Mouse (Mus musculus) stomach, embryonic 15.5 days (tissue): ENCODE results near the gene Neil1. TPM values are rescaled to one million over a fixed set of nuclear protein-coding genes. Genes with fewer than 3 reads are reported as not detected.

ENCODE experiments used
- ATAC-seq: fragments of 200-750 bp; cut with Nextera tagmentation; 2 replicates; pipeline ENCODE4 v1.8.0; 2017; ENCODE audit warnings: low read depth, moderate number of reproducible peaks, moderate TSS enrichment; ENCODE audit not compliant: insufficient read depth, low FRiP score
- H3K27ac ChIP-seq: fragments of 300-500 bp; sonication (generic); 2 replicates; pipeline ENCODE4 v1.5.1; 2015; ENCODE audit warnings: mild to moderate bottlenecking, inconsistent platforms
- H3K27me3 ChIP-seq: fragments of 300-500 bp; sonication (generic); replicated peaks from 2 replicates; pipeline ENCODE4 v1.6.1; 2015; ENCODE audit warnings: inconsistent platforms
- H3K36me3 ChIP-seq: fragments of 300-500 bp; sonication (generic); 2 replicates; pipeline ENCODE4 v1.6.1; 2015; ENCODE audit warnings: inconsistent platforms
- H3K4me1 ChIP-seq: fragments of 300-500 bp; sonication (generic); 2 replicates; pipeline ENCODE4 v1.6.1; 2015; ENCODE audit warnings: inconsistent platforms
- H3K4me2 ChIP-seq: fragments of 300-500 bp; sonication (generic); 2 replicates; pipeline ENCODE4 v1.6.1; 2015; ENCODE audit warnings: mild to moderate bottlenecking, inconsistent platforms
- H3K4me3 ChIP-seq: fragments of 300-500 bp; sonication (generic); replicated peaks from 2 replicates; pipeline ENCODE4 v1.5.1; 2015; ENCODE audit warnings: inconsistent platforms
- H3K9ac ChIP-seq: fragments of 300-500 bp; sonication (generic); 2 replicates; pipeline ENCODE4 v1.6.1; 2015; ENCODE audit warnings: inconsistent platforms
- H3K9me3 ChIP-seq: fragments of 300-500 bp; sonication (generic); 2 replicates; pipeline ENCODE4 v1.6.1; 2016; ENCODE audit warnings: inconsistent platforms
- WGBS: fragments of 180-500 bp; shearing (Covaris S2); methylation state at CpG from one replicate; pipeline ENCODE4 v1.1.7; 2015; 5-methylcytosine and 5-hydroxymethylcytosine counted together
- polyA plus RNA-seq: library from polyadenylated mRNA; unstranded; fragments of >200 nt; fragmentation: Nextera tagmentation; extraction: Ambion mirVana; gene quantifications from 2 replicates; pipeline ENCODE4 v1.2.1, GENCODE M21; 2015

Neil1 gene
- polyA plus RNA-seq, 1 experiment from 2014 or later: 7.3 TPM

DNA sequence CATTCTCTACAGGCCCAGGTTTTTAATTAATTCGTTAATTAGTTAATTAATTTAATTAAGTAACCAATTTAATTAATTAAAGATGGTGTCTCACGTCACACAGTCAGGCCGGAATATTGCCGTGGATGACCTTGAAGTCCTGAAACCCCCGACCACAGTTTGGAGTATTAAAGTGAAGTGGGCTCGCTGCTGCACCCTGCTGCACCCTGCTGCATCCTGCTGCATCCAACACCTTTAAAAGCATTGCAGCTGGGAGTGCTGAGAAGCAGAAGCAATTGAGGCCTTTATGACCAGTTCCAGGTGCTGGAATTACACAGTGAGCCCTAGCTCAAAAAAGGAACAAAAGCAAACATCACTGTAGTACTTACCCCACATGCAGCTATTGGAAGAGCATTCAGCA, 4.2 kb upstream of the Neil1 start:
- H3K4me2 ChIP-seq: no peak overlapping the region
- H3K36me3 ChIP-seq: peaks cover 6% of the 10 kb centered on the region; the same call in 1 of the 2 replicates
- H3K27ac ChIP-seq: no peak overlapping the region
- no peaks in the 10 kb centered on the region for H3K9me3 ChIP-seq
- 53% methylated on average over 6 of the region's 6 CpGs for WGBS
- no peaks in the 10 kb centered on the region for H3K27me3 ChIP-seq
- peaks cover 5% of the 10 kb centered on the region for H3K4me1 ChIP-seq
- no peak overlapping the region for H3K9ac ChIP-seq
- H3K4me3 ChIP-seq: no peak overlapping the region
- ATAC-seq: no peak

DNA sequence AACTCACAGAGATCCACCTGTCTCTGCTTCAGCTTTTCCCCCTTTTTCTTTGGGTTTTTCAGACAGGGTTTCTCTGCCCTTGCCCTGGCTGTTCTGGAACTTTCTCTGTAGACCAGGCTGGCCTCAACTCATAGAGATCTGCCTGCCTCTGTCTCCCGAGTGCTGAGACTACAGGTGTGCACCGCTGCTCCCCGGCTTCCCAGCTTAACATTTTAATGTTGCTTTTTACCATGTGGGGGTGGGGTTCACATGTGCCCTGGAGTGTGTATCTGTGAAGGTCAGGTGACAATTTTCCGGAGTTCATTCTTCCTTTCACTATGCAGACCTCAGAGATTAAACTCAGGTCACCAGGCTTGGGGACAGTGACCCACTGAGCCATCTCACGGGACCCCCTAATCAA, 2.1 kb upstream of the Neil1 start:
- 0 out of 2 replicates have a peak, but pooled peaks cover 10% of the 10 kb centered on the region for H3K4me1 ChIP-seq
- no peak overlapping the region for H3K9ac ChIP-seq
- no peak overlapping the region for H3K4me3 ChIP-seq
- 79% methylated on average over 5 of the region's 5 CpGs for WGBS
- peaks cover 6% of the 10 kb centered on the region; the same call in 1 of the 2 replicates for H3K36me3 ChIP-seq
- H3K4me2 ChIP-seq: no peak overlapping the region
- no peaks in the 10 kb centered on the region for H3K27me3 ChIP-seq
- no peak for ATAC-seq
- H3K27ac ChIP-seq: no peak overlapping the region
- H3K9me3 ChIP-seq: no peaks in the 10 kb centered on the region

GRCm38 (mm10) chr9:57149021-57149420, 916 bp upstream of the Neil1 start:
- 0 out of 2 replicates have a peak, but pooled peaks cover 10% of the 10 kb centered on the region for H3K4me1 ChIP-seq
- 0 out of 2 replicates have a peak, but pooled peaks cover 4% of the 10 kb centered on the region for H3K36me3 ChIP-seq
- no peaks in the 10 kb centered on the region for H3K27me3 ChIP-seq
- H3K27ac ChIP-seq: peak overlapping the region; percentile 91; the same call in 1 of the 2 replicates
- peak overlapping the region; percentile 71 for H3K4me2 ChIP-seq
- WGBS: 67% methylated on average over 6 of the region's 6 CpGs
- H3K9ac ChIP-seq: no peak overlapping the region
- H3K4me3 ChIP-seq: peak overlapping the region; percentile 53; the same call in 1 of the 2 replicates
- ATAC-seq: no peak
- H3K9me3 ChIP-seq: no peaks in the 10 kb centered on the region

DNA sequence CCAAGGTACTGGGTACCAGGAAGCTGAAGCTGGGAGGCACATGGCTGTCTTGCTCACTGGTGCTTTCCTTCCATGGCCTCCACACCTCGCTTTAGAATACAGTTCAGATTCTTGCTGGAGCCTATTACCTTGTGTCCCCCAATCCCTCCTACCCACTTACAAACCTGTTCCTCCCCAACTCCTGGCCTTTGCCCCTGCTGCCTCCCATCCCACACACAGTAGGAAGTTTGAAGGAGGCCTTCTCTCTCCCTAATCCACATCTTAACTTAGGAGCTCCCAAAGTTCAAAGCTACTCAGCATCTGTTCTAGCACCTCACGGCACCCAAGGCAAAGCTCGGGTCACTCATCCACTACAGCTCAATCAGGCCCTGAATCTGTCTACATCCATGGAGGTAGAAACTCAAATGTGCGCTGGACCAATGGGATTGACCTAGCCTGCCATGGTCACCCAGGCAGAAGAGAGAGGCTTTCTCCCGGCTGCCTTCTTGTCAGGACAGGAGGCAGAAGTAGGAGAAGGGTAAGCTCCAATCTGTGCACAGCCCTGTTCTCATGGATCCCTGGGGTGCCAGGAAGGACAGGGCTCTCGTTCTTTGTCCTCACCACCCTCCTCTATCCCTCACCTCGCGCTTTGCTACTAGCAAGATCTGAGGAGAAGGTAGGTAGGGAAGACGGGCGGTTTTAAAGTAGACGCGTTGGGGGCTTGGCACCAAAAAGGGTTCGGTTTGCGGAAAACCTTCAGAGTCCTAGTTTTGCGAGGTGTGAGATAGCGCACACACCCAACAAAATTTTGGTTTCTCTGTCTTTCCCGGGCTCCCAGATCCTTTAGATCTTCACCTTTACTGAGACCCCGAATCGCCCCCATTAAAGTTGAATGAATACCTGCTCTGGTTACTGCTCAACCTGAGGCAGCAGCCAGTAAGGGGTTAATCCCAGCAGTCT, 631 bp downstream of the Neil1 start:
- Histone ChIP-seq H3K27ac (peak overlapping the region; percentile 91), H3K4me2 (peak overlapping the region; percentile 71), H3K27me3 (no peaks in the 10 kb centered on the region), H3K9me3 (no peaks in the 10 kb centered on the region), H3K4me3 (peak overlapping the region; percentile 53), H3K9ac (peak overlapping the region; percentile 57), H3K4me1 (0 out of 2 replicates have a peak, but pooled peaks cover 10% of the 10 kb centered on the region), H3K36me3 (0 out of 2 replicates have a peak, but pooled peaks cover 4% of the 10 kb centered on the region)
- no peak for ATAC-seq
- WGBS: 6% methylated on average over 19 of the region's 19 CpGs

GRCm38 (mm10) chr9:57146451-57147066, 1.5 kb downstream of the Neil1 start:
- Histone ChIP-seq H3K4me1 (0 out of 2 replicates have a peak, but pooled peaks cover 10% of the 10 kb centered on the region), H3K36me3 (peaks cover 8% of the 10 kb centered on the region; the same call in 1 of the 2 replicates), H3K9me3 (no peaks in the 10 kb centered on the region), H3K27me3 (no peaks in the 10 kb centered on the region), H3K9ac (no peak overlapping the region), H3K4me2 (0 out of 2 replicates have a peak overlapping the region, but pooled peaks have one; percentile 71), H3K27ac (no peak overlapping the region), H3K4me3 (no peak overlapping the region)
- WGBS: 84% methylated on average over 17 of the region's 17 CpGs
- ATAC-seq: no peak

DNA sequence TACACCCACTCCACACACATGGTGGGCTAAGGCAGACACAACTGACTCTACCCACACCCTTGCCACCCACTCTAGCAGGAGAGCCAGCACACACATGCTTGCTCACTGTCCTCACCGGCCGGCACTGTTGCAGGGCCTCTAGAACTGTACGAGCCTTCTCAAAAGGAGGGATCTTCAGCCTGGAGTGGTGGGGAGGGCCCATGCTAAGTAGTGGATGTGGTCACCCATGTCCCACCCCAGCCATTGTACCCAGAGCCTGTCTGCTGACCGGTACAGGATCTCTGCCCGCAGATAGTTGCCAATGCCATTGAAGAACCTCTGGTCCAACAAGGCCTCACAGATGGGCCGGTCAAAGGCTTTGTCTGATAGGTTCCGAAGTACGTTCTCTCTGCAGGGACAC, 3.3 kb downstream of the Neil1 start:
- Histone ChIP-seq H3K4me2 (no peak overlapping the region), H3K27me3 (no peaks in the 10 kb centered on the region), H3K9me3 (no peaks in the 10 kb centered on the region), H3K36me3 (peaks cover 24% of the 10 kb centered on the region), H3K27ac (no peak overlapping the region), H3K9ac (no peak overlapping the region), H3K4me1 (0 out of 2 replicates have a peak, but pooled peaks cover 10% of the 10 kb centered on the region), H3K4me3 (no peak overlapping the region)
- WGBS: 91% methylated on average over 8 of the region's 8 CpGs
- no peak for ATAC-seq

- 83% methylated on average over 11 of the region's 11 CpGs for WGBS
- ATAC-seq: no peak
These were observed 4.9 kb downstream of the Neil1 start for GRCm38 (mm10) chr9:57143212-57143611.

GRCm38 (mm10) chr9:57141417-57142353, 6.4 kb downstream of the Neil1 start:
- H3K27me3 ChIP-seq: no peaks in the 10 kb centered on the region
- WGBS: 88% methylated on average over 17 of the region's 17 CpGs
- H3K4me1 ChIP-seq: 0 out of 2 replicates have a peak, but pooled peaks cover 1% of the 10 kb centered on the region
- ATAC-seq: no peak
- H3K27ac ChIP-seq: no peak overlapping the region
- H3K4me3 ChIP-seq: no peak overlapping the region
- H3K9ac ChIP-seq: no peak overlapping the region
- peaks cover 26% of the 10 kb centered on the region for H3K36me3 ChIP-seq
- no peaks in the 10 kb centered on the region for H3K9me3 ChIP-seq
- no peak overlapping the region for H3K4me2 ChIP-seq

More at GRCm38 (mm10) chr9:57143212-57143611, 4.9 kb downstream of the Neil1 start:
- Histone ChIP-seq H3K27me3 (no peaks in the 10 kb centered on the region), H3K27ac (no peak overlapping the region), H3K4me3 (no peak overlapping the region), H3K9me3 (no peaks in the 10 kb centered on the region), H3K36me3 (peaks cover 26% of the 10 kb centered on the region), H3K9ac (no peak overlapping the region), H3K4me2 (no peak overlapping the region), H3K4me1 (0 out of 2 replicates have a peak, but pooled peaks cover 10% of the 10 kb centered on the region)

DNA sequence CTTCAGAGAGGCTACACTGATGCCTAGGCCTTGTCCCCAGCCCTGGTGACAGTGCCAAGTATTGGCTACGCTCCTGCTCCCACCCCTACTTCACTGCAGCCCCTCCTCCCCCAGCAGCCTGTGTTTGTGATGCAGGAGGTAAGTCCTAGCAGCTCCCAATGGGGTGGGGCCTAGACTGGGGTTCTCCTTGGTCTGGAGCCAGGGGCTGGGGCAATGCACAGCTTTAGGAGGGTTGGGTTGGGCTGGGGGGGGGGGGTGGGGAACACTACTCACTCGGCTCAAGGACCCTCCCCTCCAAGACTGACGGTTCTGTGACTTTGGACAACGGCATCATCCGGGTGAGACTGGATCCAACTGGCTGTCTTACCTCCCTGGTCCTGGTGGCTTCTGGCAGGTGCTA, 8.5 kb downstream of the Neil1 start:
- H3K27ac ChIP-seq: no peak overlapping the region
- no peak for ATAC-seq
- no peak overlapping the region for H3K4me3 ChIP-seq
- H3K4me1 ChIP-seq: no peaks in the 10 kb centered on the region
- no peak overlapping the region for H3K4me2 ChIP-seq
- WGBS: 83% methylated on average over 5 of the region's 5 CpGs
- H3K9ac ChIP-seq: no peak overlapping the region
- H3K27me3 ChIP-seq: no peaks in the 10 kb centered on the region
- H3K9me3 ChIP-seq: no peaks in the 10 kb centered on the region
- H3K36me3 ChIP-seq: peaks cover 38% of the 10 kb centered on the region

- no peak overlapping the region for H3K9ac ChIP-seq
- H3K36me3 ChIP-seq: peaks cover 35% of the 10 kb centered on the region
- H3K4me2 ChIP-seq: no peak overlapping the region
- H3K9me3 ChIP-seq: no peaks in the 10 kb centered on the region
- no peak overlapping the region for H3K27ac ChIP-seq
- no peak overlapping the region for H3K4me3 ChIP-seq
- ATAC-seq: no peak
- 85% methylated on average over 9 of the region's 9 CpGs for WGBS
- H3K4me1 ChIP-seq: no peaks in the 10 kb centered on the region
- H3K27me3 ChIP-seq: no peaks in the 10 kb centered on the region
These were observed 9.0 kb downstream of the Neil1 start for GRCm38 (mm10) chr9:57139110-57139509.

DNA sequence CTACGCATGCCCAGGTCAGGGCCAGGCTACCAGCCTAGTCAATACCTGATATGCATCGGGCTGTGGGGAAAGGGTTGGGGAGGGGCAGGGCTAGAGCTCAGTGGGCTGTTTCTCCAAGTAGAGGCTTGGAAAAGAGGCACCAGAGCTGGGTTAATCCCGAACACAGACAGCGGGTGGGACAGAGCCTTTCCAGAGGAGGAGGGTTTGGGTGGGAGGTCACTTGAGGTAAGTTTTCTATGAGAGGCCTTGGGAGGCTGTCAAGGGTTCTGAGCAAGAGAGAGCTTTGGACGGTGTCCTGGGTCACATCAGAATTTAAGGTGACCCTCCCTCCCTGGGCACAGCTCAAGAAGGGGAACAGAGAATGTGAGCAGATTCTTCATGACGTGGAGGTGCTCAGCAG, 9.6 kb downstream of the Neil1 start:
- Histone ChIP-seq H3K36me3 (peaks cover 35% of the 10 kb centered on the region), H3K4me2 (no peak overlapping the region), H3K27ac (no peak overlapping the region), H3K4me1 (no peaks in the 10 kb centered on the region), H3K4me3 (no peak overlapping the region), H3K27me3 (no peaks in the 10 kb centered on the region), H3K9ac (no peak overlapping the region), H3K9me3 (no peaks in the 10 kb centered on the region)
- WGBS: 87% methylated on average over 6 of the region's 6 CpGs
- ATAC-seq: no peak
